Mouse (Mus musculus) bone marrow, adult 2 months (tissue): ENCODE data around the gene Accs.

ENCODE experiments used
- CTCF ChIP-seq: fragments of 200-500 bp; IDR thresholded peaks from 2 replicates; pipeline ENCODE4 v1.5.1; 2011; ENCODE audit warnings: low read length, control low read depth; ENCODE audit not compliant: control insufficient read depth, insufficient read depth
- POLR2A ChIP-seq: fragments of 200-500 bp; IDR thresholded peaks from 2 replicates; pipeline ENCODE4 v1.6.1; 2011; ENCODE audit warnings: low read depth, mild to moderate bottlenecking, control low read depth, low read length, borderline replicate concordance; ENCODE audit not compliant: control insufficient read depth

DNA sequence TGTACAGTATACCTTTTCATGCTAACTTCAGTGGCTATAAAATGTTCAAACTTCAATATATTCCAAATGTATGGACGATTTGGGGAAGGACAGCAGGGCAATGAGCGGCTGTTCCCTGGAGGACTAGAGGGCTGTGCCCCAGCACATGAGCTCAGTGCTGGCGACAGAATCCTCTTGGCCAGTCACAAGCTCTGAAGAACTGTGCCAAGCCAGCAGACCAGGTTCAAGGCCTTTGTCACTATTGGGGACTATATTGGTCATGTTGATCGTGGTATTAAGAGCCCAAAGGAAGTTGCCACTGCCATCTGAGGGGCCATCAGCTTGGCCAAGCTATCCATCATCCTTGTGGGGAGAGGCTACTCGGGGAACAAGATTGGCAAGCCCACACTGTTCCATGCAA lies 55.4 kb downstream of the Accs start:
- TF ChIP-seq CTCF (no peak), POLR2A (no peak)
